Mouse (Mus musculus) liver, embryonic 14.5 days (tissue): ENCODE data around the gene Tcfl5. TPM values are rescaled to one million over a fixed set of nuclear protein-coding genes. Genes with fewer than 3 reads are reported as not detected.
A peak's percentile ranks its signal among the peaks of the same experiment; 100 is the strongest.

ENCODE experiments used
- ATAC-seq: fragments of 200-750 bp; cut with Nextera tagmentation; 2 replicates; pipeline ENCODE4 v1.8.0; 2017; ENCODE audit warnings: moderate number of reproducible peaks, mild to moderate bottlenecking, moderate library complexity; ENCODE audit not compliant: insufficient read depth
- DNase-seq, 3 experiments: peaks; one replicate each; pipeline ENCODE4 v3.0.0-alpha.2; 2012 to 2013; ENCODE audit warnings: low read depth in 3 of 3, low spot score in 3 of 3
- H3K27ac ChIP-seq: fragments of 300-500 bp; sonication (generic); 2 replicates; pipeline ENCODE4 v1.5.1; 2014; ENCODE audit warnings: moderate library complexity, mild to moderate bottlenecking, control low read depth, inconsistent platforms
- H3K27me3 ChIP-seq: fragments of 300-500 bp; sonication (generic); 2 replicates; pipeline ENCODE4 v1.6.1; 2014; ENCODE audit warnings: mild to moderate bottlenecking, low read length, moderate library complexity; ENCODE audit not compliant: control insufficient read depth, insufficient read depth
- H3K36me3 ChIP-seq: fragments of 300-500 bp; sonication (generic); replicated peaks from 2 replicates; pipeline ENCODE4 v1.6.1; 2014; ENCODE audit warnings: low read depth; ENCODE audit not compliant: control insufficient read depth, insufficient read depth
- H3K4me1 ChIP-seq, 2 experiments: fragments of 200-500 bp in 1 of 2; fragments of 300-500 bp in 1 of 2; sonication (generic) in 1 of 2; replicated peaks; 2 replicates each; pipeline ENCODE4 v1.6.1; 2012 to 2014; ENCODE audit warnings: antibody characterized with exemption in 1 of 2, inconsistent platforms in 1 of 2, low read length in 1 of 2; ENCODE audit not compliant: control insufficient read depth in 2 of 2, insufficient read depth in 2 of 2
- H3K4me2 ChIP-seq: fragments of 300-500 bp; sonication (generic); 2 replicates; pipeline ENCODE4 v1.6.1; 2014; ENCODE audit warnings: low read depth, mild to moderate bottlenecking, control low read depth, moderate library complexity
- H3K4me3 ChIP-seq, 2 experiments: fragments of 200-500 bp in 1 of 2; fragments of 300-500 bp in 1 of 2; sonication (generic) in 1 of 2; 2 replicates each; pipeline ENCODE4 v1.5.1; 2012 to 2014; ENCODE audit warnings: low read depth in 2 of 2, low read length in 2 of 2, mild to moderate bottlenecking in 2 of 2, control low read depth in 1 of 2, inconsistent platforms in 1 of 2, moderate library complexity in 1 of 2; ENCODE audit not compliant: insufficient read depth in 1 of 2
- H3K9ac ChIP-seq: fragments of 300-500 bp; sonication (generic); replicated peaks from 2 replicates; pipeline ENCODE4 v1.6.1; 2014; ENCODE audit warnings: mild to moderate bottlenecking, control low read depth, moderate library complexity
- H3K9me3 ChIP-seq: fragments of 300-500 bp; sonication (generic); 2 replicates; pipeline ENCODE4 v1.6.1; 2016; ENCODE audit warnings: low read length, mixed read lengths; ENCODE audit not compliant: control insufficient read depth
- CTCF ChIP-seq: IDR thresholded peaks from 2 replicates; pipeline ENCODE4 v1.5.1; 2016; ENCODE audit warnings: antibody characterized with exemption, low read depth, control low read depth
- EP300 ChIP-seq: IDR thresholded peaks from 2 replicates; pipeline ENCODE4 v1.6.1; 2016; ENCODE audit warnings: antibody characterized with exemption, low read depth
- WGBS: fragments of 180-500 bp; shearing (Covaris S2); extraction: QIAGEN DNeasy Blood & Tissue Kit; methylation state at CpG from one replicate; pipeline ENCODE4 v1.1.7; 2014; ENCODE audit not compliant: insufficient replicate concordance; 5-methylcytosine and 5-hydroxymethylcytosine counted together
- polyA plus RNA-seq, 2 experiments: library from polyadenylated mRNA; depleted of rRNA in 1 of 2; stranded (reverse) in 1 of 2; unstranded in 1 of 2; fragments of >200 nt; fragmentation: Nextera tagmentation in 1 of 2; extraction: Ambion mirVana in 1 of 2; gene quantifications; 2 replicates each; pipeline versions ENCODE4 v1.2.1 to v1.2.3; 2012 to 2014

Gene Tcfl5
- polyA plus RNA-seq, 2 experiments = 0.23 TPM; not detected in 1

DNA sequence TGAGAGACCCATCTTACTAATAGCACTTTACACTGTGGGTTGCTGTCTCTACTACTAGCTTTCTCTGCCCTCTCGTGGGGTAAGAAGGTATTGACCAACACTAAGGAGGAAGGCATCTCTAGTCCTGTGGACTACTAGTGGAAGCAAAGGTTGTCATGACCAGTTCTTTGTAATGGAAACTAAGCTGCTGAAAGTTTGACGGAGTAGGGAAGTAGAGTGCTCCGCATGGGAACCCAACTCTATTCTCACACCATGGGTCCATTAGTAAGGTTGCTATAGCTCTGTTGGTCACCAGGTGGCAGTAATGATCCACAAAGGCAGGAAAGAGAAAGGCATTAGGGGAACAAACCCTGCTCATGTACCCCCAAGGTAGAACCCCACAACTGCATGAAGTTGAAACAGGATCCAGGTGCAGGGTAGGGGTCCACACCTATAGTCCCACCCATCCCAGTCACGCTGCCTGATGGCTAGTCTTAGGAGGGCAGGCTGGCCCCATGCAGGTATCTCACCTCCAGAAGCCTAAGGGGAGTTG lies 36.2 kb upstream of the Tcfl5 start:
- TF ChIP-seq CTCF (peak; percentile 93), EP300 (no peak)
- H3K36me3 ChIP-seq = peaks cover 44% of the 10 kb centered on the region
- no peak overlapping the region for H3K27ac ChIP-seq
- no peaks in the 10 kb centered on the region for H3K9me3 ChIP-seq
- H3K9ac ChIP-seq = no peak overlapping the region
- H3K4me1 ChIP-seq = no peaks in the 10 kb centered on the region
- ATAC-seq (peak; percentile 47), DNase-seq (peak in 1 of 3 experiments; percentile 37)
- no peak overlapping the region for H3K4me2 ChIP-seq
- H3K27me3 ChIP-seq = no peaks in the 10 kb centered on the region
- no peak overlapping the region for H3K4me3 ChIP-seq
- 22% methylated on average over 4 of the region's 4 CpGs for WGBS

DNA sequence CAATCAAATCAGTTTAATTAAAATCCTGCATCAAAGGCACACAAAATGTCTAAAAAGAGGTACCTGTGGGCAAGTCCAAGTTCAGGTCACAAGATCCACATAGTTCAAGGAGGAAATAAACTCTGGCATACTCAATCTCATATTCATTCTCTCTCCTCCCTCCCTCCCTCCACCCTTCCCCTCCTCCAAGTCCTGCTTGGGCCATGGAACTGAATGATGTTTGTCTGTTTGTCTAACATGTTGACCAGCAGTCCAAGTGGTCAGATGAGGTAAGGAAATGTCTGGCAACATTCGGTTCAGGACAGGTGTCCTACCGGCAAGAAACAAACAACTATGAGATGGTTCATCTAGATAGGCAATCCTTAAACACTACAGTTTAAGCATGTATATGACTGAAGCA lies 34.2 kb upstream of the Tcfl5 start:
- Histone ChIP-seq H3K9me3 (no peaks in the 10 kb centered on the region), H3K4me1 (no peaks in the 10 kb centered on the region), H3K4me2 (no peak overlapping the region), H3K4me3 (no peak overlapping the region), H3K27ac (no peak overlapping the region), H3K27me3 (no peaks in the 10 kb centered on the region), H3K36me3 (peaks cover 44% of the 10 kb centered on the region), H3K9ac (no peak overlapping the region)
- 68% methylated on average over 2 of the region's 2 CpGs for WGBS
- no peak for TF ChIP-seq CTCF
- no peak for TF ChIP-seq EP300
- no peak for ATAC-seq
- DNase-seq = no peak

DNA sequence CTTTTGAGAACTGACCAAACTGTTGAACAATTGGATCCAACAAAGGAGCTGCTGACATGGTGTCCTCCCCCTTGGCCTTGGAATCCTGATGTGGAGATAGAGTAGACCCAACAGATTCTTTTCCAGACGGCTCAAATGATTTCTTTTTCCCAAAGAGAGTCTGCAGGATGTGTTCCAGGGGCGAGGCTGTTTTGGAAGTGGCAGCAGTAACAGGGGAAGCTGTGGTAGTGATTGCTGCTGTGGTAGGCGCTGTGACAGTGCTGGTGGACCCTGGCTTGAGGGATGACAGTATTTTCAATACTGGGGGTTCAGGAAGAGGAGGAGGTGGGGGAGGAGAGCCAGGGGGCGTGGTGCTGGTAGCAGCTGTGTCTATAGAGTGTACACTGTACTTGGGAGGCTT lies 19.5 kb upstream of the Tcfl5 start:
- Histone ChIP-seq H3K9me3 (no peaks in the 10 kb centered on the region), H3K27me3 (no peaks in the 10 kb centered on the region), H3K9ac (no peak overlapping the region), H3K36me3 (peaks cover 17% of the 10 kb centered on the region), H3K4me1 (no peaks in the 10 kb centered on the region), H3K27ac (no peak overlapping the region), H3K4me3 (no peak overlapping the region), H3K4me2 (no peak overlapping the region)
- no peak for TF ChIP-seq CTCF
- TF ChIP-seq EP300 = no peak
- 78% methylated on average over 4 of the region's 4 CpGs for WGBS
- DNase-seq = no peak
- no peak for ATAC-seq

DNA sequence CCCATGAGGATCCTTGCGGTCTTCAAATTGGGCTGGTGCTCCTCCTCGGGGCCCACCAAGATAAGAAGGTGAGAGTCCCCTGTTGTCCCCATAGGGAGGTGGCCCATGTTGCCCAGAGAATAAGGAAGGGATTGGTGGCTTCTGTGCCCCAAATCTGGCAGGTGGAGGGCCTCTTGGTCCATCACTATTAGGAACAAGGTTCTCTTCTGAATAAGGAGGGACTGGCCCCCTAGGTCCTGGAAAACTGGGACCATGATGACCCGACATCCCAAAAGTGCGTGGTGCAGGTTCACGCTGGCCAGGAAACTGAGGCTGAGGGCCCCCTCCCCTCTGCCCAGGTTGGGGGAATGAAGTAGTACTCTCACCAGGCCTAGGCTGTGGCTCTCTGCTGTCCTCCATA lies 18.0 kb upstream of the Tcfl5 start:
- no peaks in the 10 kb centered on the region for H3K4me1 ChIP-seq
- no peaks in the 10 kb centered on the region for H3K27me3 ChIP-seq
- peaks cover 17% of the 10 kb centered on the region for H3K36me3 ChIP-seq
- TF ChIP-seq CTCF (no peak), EP300 (no peak)
- 86% methylated on average over 5 of the region's 5 CpGs for WGBS
- H3K27ac ChIP-seq = no peak overlapping the region
- no peak overlapping the region for H3K4me3 ChIP-seq
- no peaks in the 10 kb centered on the region for H3K9me3 ChIP-seq
- DNase-seq (no peak), ATAC-seq (no peak)
- no peak overlapping the region for H3K4me2 ChIP-seq
- H3K9ac ChIP-seq = no peak overlapping the region

DNA sequence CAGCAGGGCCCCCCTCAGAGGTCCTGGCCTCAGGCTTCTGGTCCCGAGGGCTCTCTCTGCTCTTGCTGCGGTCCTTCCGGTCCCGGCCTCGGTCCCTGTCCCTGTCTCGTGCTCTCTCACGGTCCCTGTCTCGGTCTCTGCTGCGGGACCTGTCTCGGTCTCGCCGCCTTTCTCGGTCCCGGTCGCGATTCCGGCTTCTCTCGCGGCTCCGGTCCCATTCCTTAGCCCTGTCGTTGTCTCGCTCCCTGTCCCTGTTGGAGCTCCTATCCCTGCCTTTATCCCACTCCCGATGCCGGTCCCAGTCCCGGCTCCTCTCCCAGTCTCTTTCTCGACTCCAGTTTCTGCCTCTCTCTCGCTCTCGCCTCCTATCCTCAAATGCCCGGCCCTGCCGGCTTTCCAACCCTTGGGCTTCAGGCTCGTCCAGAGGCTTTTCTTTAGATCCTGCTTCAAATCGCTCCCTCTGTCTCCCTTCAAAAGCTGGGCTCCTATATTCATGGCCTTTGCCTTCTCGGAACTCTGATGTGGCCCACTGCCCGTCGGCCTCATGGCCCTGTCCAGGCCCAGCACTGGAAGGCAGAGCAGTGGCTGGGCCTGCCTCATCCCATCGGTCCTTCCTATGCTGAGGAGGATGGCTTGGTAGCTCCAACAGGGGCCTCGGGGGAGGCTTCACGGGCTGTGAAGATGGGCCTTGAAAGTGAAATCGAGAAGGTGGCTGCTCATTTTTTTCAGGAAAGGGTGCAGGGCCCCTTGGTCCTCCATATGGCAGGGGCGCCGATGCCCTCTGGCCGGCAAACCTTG lies 17.0 kb upstream of the Tcfl5 start:
- Histone ChIP-seq H3K36me3 (peaks cover 13% of the 10 kb centered on the region), H3K4me2 (0 out of 2 replicates have a peak overlapping the region, but pooled peaks have one; percentile 18), H3K27me3 (no peaks in the 10 kb centered on the region), H3K4me1 (no peaks in the 10 kb centered on the region), H3K4me3 (no peak overlapping the region), H3K27ac (no peak overlapping the region), H3K9me3 (no peaks in the 10 kb centered on the region), H3K9ac (no peak overlapping the region)
- DNase-seq (no peak), ATAC-seq (peak; percentile 41; the same call in 1 of the 2 replicates)
- 46% methylated on average over 42 of the region's 42 CpGs for WGBS
- TF ChIP-seq EP300 (no peak), CTCF (no peak)
